Mouse (Mus musculus) c-Kit-negative CD71-positive TER-119-positive erythroid progenitor cells, embryonic 14.5 days (primary cell): ENCODE results near the gene Pomp.

Experiments
- DNase-seq: peaks from one replicate; pipeline ENCODE4 v3.0.0-alpha.2; 2013; ENCODE audit warnings: low read depth, low spot score

Gene Pomp

DNA sequence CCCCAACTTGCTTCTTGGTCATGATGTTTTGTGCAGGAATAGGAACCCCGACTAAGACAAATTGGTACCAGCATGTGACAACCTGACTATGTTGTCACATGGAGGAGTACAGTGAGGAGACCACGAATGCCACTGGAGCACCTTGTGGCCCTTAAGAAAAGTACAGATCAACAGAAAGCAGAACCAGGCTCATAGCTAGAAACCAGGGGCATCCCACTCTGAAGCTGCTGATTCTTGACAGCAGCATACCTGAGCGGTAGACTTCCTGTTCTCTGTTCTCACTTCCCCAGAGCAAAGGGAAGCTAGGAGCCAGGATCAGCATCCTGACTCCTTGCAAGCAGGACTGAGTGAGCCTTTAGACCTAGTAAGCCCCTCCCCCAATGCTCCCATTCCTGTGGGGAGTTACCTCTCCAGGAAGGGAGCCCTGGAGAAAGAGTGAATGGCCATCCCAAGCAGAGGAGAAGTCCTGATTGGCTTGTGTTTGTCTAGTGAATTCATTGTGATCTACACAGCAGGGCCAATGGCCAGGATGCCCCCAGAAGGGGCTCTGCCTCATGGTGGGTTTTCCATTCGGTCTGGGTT, 38.8 kb downstream of the Pomp start:
- DNase-seq = no peak

DNA sequence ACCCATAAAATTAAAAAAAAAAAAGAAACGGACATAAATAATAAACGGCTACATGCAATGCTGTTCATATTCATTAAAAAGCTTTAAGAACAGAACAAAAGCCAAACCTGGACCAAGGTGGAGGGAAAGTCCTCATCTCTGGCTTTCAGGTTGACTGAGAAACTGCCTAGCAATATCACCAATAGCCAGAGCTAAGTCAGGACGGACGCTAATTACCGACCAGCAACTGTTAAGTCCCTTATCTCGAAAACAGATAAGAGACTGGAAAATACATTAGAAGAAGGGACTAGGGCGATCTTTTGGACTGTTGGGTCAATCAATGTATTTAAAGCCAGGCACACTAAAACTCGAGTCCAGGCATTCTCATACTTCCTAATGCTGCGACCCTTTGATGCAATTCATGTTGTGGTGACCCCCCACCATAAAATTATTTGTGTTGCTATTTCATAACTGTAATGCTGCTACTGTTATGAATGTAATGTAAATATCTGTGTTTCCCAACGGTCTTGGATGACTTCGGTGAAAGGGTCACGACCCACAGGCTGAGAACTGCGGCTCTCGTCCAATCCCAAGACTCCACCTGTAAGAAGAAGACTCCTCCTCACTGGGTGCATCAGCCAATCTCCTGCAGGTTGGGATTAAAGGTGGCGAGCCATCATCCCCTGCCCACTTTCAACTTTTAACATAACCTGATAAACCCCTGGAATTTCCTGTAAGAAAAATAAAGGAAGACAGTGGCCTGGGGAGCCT, 41.9 kb downstream of the Pomp start:
- DNase-seq = no peak

DNA sequence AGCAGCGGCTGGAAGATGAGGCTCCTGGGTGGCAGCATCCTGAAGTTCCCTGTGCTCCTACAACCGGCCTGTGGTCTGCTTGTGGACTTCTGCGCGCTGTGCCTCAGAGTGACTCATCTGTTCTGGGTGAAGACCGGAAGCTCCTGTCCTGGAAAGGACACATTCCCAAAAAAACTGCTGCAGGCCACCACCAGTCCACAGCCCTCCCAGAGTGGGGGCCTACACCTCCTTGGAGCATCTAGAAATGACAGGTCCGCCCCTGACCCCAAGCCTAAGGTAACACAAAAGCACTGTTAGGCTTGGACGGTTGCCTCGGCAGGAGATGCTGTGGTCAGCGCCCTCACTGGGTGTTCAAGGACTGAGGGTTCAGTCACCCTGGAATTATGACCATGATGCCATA, 42.9 kb downstream of the Pomp start:
- no peak for DNase-seq

- no peak for DNase-seq
Measured at GRCm38 (mm10) chr5:147907144-147907543, 46.9 kb downstream of the Pomp start.

DNA sequence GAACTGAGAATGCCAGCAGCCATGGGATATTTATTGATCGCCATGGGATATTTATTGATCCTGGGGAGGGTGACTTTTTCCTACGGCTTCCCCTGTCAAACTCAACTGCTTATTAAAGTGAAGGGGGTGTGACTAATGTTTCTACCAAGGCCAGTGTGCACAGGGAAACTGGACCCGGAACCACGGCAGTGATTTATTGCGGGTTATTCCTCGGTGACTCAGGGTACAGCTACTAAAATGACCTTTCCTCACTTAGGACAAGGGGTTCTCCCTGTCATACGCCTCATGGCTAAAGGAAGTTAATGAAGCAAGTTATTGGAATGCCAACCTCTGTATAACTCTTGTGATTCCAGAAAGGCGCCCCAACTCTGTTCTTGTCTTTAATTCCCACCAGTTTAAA, 47.6 kb downstream of the Pomp start:
- no peak for DNase-seq

DNA sequence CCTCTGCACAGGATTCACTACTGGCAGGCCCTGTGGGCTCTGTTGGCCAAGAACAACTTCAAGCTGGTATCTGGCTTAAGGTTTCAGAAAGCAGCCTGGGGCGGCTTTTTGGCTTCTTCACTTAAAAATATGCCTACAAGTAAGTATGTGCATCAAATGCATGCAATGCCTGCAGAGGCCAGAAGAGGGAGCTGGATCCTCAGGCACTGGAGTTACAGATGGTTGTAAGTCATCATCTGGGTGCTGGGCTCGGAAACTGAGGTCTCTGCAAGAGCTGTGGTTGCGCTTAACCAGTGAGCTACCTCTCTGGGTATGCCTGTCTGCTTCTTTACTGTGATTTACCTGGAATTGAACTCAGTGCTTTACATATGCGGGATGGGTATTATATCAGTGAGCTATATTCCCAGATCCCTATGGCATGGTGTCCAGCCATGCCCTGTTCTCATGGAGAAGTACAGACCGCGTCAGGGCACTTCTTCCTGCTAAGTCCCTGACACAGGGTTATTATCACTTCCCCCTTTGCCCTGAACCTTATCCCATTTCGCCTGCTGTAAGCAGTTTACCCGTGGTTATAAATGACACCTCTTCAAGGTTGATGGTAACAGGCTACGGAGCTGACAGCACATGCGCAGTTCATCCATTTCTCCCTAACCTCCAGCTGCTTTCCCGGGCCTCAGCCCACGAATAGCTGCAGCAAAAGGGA, 50.7 kb downstream of the Pomp start:
- DNase-seq = no peak

GRCm38 (mm10) chr5:147911744-147912143, 51.5 kb downstream of the Pomp start:
- no peak for DNase-seq

GRCm38 (mm10) chr5:147913241-147913842, 53.1 kb downstream of the Pomp start:
- DNase-seq = no peak

DNA sequence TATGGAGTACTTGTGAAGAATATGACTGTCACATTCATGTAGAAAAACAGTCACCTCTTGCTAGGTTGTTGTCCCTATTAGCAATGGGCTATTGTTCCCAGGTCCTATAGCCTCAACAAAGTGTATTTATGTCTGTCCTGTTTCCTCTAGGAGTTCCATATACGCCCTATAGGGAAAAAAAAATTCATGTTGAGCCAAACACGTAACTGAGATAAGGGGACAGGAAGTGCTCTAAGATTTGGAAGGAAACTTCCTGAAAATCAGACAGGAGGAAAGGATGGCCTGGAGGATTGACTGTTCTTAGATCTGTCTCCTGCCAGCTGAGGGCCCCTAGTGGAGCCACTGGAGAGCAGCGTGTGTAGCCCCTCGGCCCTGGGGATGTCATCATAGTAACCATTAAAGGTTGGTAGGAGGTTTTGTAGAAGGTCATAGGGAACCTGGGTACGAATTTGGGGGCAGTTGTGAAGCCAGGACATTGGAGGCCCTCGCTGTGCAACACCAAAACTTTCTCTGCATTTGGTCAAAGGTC, 54.8 kb downstream of the Pomp start:
- no peak for DNase-seq

DNA sequence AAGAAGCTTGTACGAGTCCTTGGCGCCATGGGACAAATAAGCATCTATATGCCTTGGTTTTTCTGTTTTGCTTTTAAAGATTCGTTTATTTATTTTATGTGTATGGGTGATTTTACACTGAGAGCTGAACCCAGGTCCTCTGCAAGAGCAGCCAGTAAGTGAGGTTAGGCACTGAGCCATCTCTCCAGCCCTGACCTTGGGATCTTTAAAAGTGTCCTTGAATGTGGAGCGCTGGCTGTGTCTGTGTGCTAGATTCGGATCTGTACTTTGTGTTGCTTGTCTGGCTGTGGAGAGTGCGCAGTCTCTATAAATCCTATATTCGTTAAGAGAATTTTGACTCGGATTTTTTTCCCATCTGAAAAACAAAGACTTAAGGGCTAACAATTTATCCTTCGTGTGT, 55.9 kb downstream of the Pomp start:
- no peak for DNase-seq

- DNase-seq = no peak
Measured at GRCm38 (mm10) chr5:147918044-147918846, 58.0 kb downstream of the Pomp start.

DNA sequence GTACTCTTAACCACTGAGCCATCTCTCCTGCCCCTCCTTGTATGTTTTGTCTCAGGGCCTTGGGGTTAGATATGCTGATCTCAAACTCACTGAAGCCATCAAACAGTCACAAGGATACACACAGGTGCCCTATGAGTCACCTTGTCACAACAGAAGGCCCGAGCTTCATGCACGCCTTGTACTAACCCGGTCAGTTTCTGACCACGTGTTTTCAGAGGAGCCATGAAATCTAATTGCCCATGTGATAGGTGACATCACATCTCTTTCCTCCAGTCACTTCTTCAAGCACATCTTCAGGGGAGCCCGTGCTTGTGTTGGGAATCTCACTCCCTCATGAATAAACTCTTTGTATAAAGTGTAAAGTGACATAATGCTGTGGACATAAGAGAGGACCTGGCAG, 64.4 kb downstream of the Pomp start:
- DNase-seq = no peak
